Mouse (Mus musculus) brain, embryonic 14.5 days (tissue): Measurements from ENCODE around the gene Larp1b. TPM values are rescaled to one million over a fixed set of nuclear protein-coding genes. Genes with fewer than 3 reads are reported as not detected.

Experiments used
- DNase-seq: peaks from one replicate; pipeline ENCODE4 v3.0.0-alpha.2; 2011; ENCODE audit warnings: low read depth
- CTCF ChIP-seq: fragments of 200-500 bp; IDR thresholded peaks from 2 replicates; pipeline ENCODE4 v1.5.1; 2012; ENCODE audit warnings: inconsistent platforms, mild to moderate bottlenecking, moderate library complexity, borderline replicate concordance; ENCODE audit not compliant: insufficient read depth, insufficient read length; ENCODE audit errors: extremely low read depth
- POLR2A ChIP-seq: fragments of 200-500 bp; IDR thresholded peaks from 2 replicates; pipeline ENCODE4 v1.6.1; 2012; ENCODE audit warnings: mild to moderate bottlenecking, inconsistent platforms, borderline replicate concordance; ENCODE audit not compliant: poor library complexity, insufficient read depth, insufficient read length, severe bottlenecking; ENCODE audit errors: extremely low read depth
- polyA plus RNA-seq: library from polyadenylated mRNA; depleted of rRNA; stranded (reverse); fragments of >200 nt; gene quantifications from 2 replicates; pipeline ENCODE4 v1.2.3, GENCODE M21; 2012

Gene Larp1b
- polyA plus RNA-seq, 1 experiment = 8.4 TPM

- DNase-seq = no peak
- no peak for TF ChIP-seq POLR2A
- no peak for TF ChIP-seq CTCF
These were observed 31.1 kb downstream of the Larp1b start for GRCm38 (mm10) chr3:40980758-40981157.

GRCm38 (mm10) chr3:40987539-40987938 is 37.9 kb downstream of the Larp1b start:
- no peak for DNase-seq
- TF ChIP-seq POLR2A (no peak), CTCF (no peak)

- TF ChIP-seq CTCF (no peak), POLR2A (no peak)
These were observed 39.1 kb downstream of the Larp1b start for GRCm38 (mm10) chr3:40988722-40989121.

GRCm38 (mm10) chr3:40991541-40991940 is 41.9 kb downstream of the Larp1b start:
- TF ChIP-seq CTCF (no peak), POLR2A (no peak)

More at GRCm38 (mm10) chr3:40988722-40989121, 39.1 kb downstream of the Larp1b start:
- peak; percentile 27 for DNase-seq

GRCm38 (mm10) chr3:40995161-40995560 is 45.5 kb downstream of the Larp1b start:
- DNase-seq = no peak
- TF ChIP-seq POLR2A = no peak
- TF ChIP-seq CTCF = no peak

More at GRCm38 (mm10) chr3:40991541-40991940, 41.9 kb downstream of the Larp1b start:
- peak; percentile 3 for DNase-seq

- TF ChIP-seq POLR2A (no peak), CTCF (no peak)
- DNase-seq = no peak
These were observed 59.7 kb downstream of the Larp1b start for GRCm38 (mm10) chr3:41009315-41009714.

- no peak for TF ChIP-seq POLR2A
- TF ChIP-seq CTCF = no peak
- peak; percentile 31 for DNase-seq
These were observed 60.4 kb downstream of the Larp1b start for GRCm38 (mm10) chr3:41009990-41010389.

- DNase-seq = no peak
- no peak for TF ChIP-seq CTCF
- no peak for TF ChIP-seq POLR2A
These were observed 61.1 kb downstream of the Larp1b start for GRCm38 (mm10) chr3:41010701-41011100.

GRCm38 (mm10) chr3:41012451-41012850 is 62.8 kb downstream of the Larp1b start:
- TF ChIP-seq POLR2A = no peak
- TF ChIP-seq CTCF = no peak
- no peak for DNase-seq

GRCm38 (mm10) chr3:41014946-41015345 is 65.3 kb downstream of the Larp1b start:
- no peak for TF ChIP-seq CTCF
- no peak for TF ChIP-seq POLR2A
- no peak for DNase-seq

GRCm38 (mm10) chr3:41018022-41018608 is 68.5 kb downstream of the Larp1b start:
- no peak for TF ChIP-seq CTCF
- no peak for TF ChIP-seq POLR2A
- DNase-seq = no peak

GRCm38 (mm10) chr3:41020687-41021086 is 71.1 kb downstream of the Larp1b start:
- no peak for TF ChIP-seq POLR2A
- DNase-seq = no peak

- DNase-seq = peak; percentile 91
- TF ChIP-seq POLR2A (no peak), CTCF (no peak)
These were observed 72.4 kb downstream of the Larp1b start for GRCm38 (mm10) chr3:41021980-41022379.

- TF ChIP-seq CTCF = no peak
- TF ChIP-seq POLR2A = no peak
- DNase-seq = no peak
These were observed 81.1 kb downstream of the Larp1b start for GRCm38 (mm10) chr3:41030705-41031104.
